Mouse (Mus musculus) left cerebral cortex, adult 8-10 months (tissue): ENCODE data around the gene Net1. TPM values are rescaled to one million over a fixed set of nuclear protein-coding genes. Genes with fewer than 3 reads are reported as not detected.
"Not testable (repeated sequence)": the region's sequence is repeated elsewhere in the genome, so short reads cannot be mapped to it uniquely, and the experiment has no call there.

ENCODE experiments used
- DNase-seq, 2 experiments: peaks; one replicate each; pipeline ENCODE4 v3.0.0; 2022; ENCODE audit warnings: low spot score in 2 of 2
- total RNA-seq, 4 experiments: library from RNA; stranded (reverse); gene quantifications; 2 replicates each; pipeline ENCODE4 v1.2.4; 2022

Gene Net1
- total RNA-seq, 4 experiments from 2014 or later = 34.6 to 65.6 (median 55.6) TPM

DNA sequence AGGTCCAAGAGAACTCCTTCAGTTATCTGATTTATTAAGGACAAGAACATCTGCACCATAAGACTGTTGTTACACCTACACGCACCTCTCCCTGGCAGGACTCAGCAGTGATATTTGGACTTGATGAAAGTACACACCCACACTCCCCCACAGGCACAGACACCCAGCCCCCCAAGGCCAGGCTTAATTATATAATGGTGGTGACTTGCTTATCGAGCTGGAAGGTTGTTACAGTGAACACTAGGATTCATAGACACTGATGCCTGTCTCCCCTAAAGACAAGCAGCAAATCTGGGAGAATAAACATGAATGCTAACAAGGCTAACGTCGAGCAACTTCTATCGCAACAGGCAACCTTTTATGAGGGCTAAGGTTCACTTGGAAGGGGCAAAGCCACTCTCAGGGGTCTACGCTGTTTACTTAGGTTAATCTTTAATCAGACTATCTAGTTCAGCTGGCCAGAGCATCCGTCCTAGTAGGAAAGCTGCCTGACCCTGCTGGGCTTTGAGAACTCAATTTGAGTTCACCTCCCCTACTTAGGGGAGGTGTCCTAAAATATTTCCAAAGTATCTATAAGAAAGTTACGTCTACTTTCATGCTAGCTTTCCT lies 26.4 kb downstream of the Net1 start:
- peak in 1 of 2 experiments; percentile 27 for DNase-seq

DNA sequence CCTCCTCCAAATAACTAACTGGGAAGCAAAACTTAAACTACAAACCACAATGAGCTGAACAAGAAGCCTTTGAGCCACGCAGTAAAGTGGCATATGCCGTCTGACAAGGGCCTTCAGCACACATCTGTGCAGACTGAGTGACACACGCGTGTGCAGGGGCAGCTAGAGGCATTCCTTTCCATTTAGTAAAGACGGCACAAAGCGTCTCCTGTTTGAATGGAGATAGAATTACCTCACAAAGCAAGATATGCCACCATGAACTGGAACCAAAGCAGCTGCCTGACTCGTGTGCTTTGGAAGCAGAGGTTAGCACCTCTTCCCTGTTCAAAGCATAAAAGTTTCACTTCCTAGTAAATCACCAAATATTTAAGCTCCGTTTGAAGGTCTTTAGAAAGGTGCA lies 28.0 kb downstream of the Net1 start:
- no peak for DNase-seq

DNA sequence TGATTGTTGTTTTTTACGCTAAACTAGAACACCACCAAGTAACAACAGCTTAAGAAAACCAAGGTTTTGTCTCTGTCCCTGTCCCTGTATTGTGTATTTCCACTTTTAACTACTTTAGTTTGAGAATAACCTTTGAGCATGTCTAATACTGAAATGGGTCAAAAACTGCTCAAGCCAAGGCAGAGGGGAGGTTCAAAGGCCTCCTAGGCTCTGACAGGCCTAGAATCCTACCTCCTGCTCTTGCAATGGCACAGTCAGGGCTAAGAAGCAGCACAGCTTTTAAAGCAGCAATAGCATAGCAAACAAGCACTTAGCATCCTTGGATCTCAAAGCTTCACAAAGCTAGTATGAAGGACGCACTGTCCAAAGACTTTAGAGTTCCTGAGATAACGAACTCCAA lies 28.9 kb downstream of the Net1 start:
- DNase-seq = no peak

DNA sequence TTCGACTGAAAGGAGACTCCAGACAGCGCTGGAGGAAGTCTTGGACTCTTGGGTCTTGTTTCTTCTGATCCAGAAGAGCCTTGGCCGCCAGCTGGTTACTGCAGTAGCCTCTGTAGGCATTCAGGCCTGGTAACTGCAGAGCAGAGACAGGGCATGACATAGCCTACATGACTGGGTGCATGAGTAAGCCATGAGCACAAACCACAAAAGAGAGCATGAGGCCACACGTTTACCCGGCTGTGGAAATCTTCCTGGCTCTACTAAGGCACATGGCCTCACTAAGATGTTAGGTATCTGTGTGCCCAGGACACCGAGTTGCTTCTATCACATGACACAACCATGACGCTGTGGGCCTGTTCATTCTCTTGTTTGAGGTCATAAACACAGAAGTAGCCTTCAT lies 31.4 kb downstream of the Net1 start:
- no peak for DNase-seq

DNA sequence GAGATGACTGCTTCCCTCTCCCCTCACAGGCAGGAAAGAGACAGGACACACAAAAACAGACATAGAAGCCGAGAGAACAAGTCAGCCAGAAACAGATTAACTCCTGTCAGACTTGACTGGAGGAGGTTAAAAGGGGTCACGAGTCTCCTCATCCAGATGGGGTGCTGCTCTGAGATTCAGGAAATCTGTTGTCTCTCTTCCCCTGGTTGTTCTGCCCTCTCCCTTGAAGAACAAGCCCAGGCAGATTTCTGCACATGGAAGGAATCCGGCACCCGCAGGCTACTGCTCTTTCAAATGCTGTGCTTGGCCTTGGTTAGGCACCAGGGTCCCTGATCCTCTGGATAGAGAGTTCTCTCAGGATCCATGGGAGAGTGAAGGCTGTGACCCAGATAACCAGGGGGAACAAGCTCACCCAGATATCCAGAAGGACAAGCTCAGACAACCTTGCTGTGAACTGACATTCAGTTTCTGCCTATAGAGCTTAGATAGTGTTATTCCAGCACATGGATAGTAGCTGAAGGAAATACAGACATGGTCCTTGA lies 40.3 kb downstream of the Net1 start:
- DNase-seq = no peak

DNA sequence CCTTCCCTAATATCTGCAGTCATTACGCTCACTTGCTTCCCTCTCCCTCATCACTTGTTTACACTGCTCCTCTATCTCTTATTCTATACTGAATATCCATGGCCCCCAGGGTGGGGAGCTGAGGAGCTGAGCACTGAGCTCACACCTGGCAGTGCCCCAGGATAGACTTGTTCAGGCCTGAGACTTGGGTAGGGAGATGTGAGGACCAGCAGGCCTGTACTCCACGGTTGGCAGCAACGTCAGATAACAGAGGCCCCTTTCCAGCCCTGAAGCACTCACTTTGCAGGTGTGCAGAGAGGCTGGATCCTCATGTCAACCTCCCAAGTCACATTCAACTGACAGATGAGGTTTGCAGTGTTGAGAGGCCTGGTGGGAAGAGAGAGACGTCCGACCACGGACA lies 40.8 kb downstream of the Net1 start:
- no peak for DNase-seq

DNA sequence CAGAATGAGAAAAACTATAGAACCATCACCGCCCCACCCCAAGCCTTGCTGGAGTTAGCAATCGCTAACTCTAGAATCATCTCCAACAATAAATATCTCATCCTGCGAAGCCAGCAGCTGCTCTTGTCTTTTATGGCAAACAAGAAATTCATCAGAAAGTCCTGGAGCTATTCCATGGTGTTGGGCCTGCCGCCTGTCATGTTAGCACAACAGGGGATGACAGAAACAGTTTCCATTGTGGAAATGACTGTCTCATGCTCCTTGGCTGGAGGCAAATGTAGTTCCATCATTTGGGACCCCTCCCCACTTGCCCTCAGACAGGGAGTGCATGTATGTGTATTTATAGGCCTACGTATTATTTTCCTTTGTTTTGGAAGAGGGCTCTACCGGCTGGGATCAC lies 41.6 kb downstream of the Net1 start:
- DNase-seq = no peak

GRCm38 (mm10) chr13:3872832-3873231 lies 45.2 kb downstream of the Net1 start:
- no peak for DNase-seq

- DNase-seq = no peak
These were observed 48.1 kb downstream of the Net1 start for GRCm38 (mm10) chr13:3869901-3870300.

GRCm38 (mm10) chr13:3867158-3867557 lies 50.9 kb downstream of the Net1 start:
- DNase-seq = no peak

DNA sequence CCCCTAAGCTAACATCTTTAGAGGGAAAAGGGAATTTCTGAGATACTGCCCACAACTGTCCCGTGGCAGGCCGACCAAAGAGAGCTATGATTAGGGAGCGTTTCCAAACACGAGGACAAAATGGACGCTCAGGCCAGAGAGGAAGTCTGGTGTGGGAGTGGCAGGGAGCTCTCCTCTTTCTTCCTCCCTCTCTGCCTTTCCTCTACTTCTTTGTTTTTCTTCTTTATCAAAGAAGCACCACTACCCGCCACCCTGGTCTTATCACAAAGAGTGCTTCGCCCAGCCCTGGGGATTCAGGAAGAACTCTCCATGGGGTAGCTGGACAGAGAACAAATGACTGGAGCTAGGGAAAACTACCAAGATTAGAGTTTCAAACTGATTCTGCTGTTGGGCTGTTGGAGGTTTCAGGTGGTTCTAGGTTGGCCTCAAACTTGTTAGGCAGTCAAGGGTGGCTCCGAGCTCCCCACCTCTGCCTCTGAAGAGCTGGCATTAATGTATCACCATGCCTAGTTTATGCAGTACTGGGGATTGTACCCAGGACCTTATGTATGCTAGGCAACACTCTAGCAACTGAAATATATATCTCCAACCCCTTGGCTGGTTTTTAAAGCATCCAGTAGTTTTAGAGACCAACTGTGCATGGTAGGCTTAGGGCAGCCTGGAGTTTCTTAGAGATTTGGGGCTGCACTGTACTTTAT lies 51.5 kb downstream of the Net1 start:
- DNase-seq = no peak

DNA sequence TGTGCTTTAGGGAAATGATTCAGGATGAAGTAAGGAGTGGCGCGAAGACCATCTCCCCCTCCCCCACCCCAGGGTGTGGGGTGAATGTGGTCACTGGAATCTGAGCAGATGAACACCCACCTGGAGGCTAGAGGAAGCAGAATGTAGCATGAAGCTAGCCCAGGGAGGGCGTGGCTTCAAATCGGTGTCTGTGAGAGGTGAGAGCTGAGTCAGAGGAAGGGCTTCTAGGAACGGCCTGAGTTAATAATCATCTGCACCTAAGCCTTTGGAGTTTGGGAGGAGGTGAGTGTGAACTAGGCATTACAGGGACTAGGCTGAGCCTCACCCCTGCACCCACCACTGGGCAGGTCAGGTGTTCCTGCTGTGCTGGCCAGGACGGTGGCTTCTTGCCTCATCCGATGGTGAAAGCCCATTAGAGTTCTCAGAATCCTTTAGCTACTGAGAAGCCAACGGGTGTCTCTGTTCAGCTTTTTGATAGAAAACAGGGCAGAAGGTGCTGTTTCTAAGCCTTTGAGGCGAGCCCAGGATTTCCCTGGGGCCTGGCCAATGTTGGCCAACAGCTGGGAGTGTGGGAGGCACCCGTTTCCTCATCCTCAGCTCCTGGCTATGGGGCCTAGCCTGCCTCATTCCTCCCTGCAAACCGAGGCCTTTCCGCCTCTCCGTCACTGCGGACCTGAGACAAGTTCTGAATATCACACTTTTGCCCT lies 52.2 kb downstream of the Net1 start:
- DNase-seq = no peak

DNA sequence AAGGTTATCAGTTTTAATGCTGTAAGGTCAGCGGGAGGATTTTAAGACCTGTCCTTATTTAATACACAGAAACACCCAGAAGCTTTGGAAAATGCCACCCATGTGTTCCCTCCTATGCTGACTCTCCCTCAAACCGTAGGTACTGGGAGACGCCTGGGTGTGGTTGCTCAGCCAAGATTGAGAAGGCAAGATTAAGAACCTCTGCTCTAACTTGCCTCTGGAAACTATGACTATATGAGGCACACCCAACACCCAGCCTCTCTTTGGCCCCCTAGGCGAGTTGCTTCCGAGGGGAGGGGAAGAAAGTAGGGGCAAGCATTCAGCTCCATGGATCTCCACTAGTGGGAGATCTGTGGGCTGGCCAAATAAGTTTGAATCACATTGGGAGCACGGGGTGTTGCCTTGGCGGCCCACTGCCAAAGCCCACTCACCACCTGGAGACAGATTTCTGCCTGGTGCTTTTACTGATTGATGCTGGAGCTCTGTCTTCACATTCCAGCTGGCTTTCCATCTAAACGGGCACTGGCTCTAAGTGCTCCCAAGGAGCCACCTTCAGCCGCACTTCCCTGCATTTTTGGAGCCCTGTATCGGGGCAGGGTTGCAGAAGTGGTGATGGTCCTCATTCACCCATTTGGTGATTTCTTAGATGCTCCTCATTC lies 55.0 kb downstream of the Net1 start:
- DNase-seq = peak; percentile 10 to 63

DNA sequence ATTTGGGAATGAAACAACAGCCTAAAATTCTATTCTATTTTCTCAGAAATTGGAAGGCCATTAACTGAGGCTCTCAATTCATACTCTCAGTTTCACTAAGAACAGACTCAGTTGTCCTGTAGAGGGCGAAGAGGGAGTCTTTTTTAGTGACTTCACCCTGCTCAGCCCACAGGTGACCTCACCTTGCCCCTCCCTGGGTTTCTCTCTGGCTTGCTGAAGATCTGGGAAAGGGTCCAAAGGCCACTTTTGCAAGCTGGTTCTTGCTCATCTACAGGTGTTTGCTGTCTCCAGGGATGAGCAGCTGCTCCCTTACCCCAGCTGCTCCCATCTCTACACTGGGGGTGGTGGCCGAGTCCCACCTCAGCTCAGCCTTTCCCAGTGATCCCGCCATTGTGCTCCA lies 55.7 kb downstream of the Net1 start:
- no peak for DNase-seq

DNA sequence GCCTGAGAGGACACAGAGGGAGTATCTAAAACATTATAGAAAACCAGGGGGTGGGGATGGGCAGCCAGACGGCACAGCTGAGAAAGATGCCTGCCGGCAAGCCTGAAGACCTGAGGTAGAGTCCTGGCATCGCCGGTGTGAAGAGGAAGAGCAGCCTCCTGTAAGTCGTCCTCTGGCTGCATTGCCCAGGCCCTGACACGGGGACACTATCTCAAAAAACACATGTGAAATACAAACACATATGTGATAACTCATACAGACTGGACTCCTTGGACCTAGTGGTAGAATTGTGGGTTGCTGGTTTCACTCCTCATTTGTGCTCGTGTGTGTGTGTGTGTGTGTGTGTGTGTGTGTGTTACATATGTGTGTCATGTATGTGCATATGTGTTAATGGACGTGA lies 56.8 kb downstream of the Net1 start:
- no peak for DNase-seq

- no peak for DNase-seq
These were observed 61.8 kb downstream of the Net1 start for GRCm38 (mm10) chr13:3856252-3856651.

GRCm38 (mm10) chr13:3854856-3855255 lies 63.2 kb downstream of the Net1 start:
- DNase-seq = no peak

DNA sequence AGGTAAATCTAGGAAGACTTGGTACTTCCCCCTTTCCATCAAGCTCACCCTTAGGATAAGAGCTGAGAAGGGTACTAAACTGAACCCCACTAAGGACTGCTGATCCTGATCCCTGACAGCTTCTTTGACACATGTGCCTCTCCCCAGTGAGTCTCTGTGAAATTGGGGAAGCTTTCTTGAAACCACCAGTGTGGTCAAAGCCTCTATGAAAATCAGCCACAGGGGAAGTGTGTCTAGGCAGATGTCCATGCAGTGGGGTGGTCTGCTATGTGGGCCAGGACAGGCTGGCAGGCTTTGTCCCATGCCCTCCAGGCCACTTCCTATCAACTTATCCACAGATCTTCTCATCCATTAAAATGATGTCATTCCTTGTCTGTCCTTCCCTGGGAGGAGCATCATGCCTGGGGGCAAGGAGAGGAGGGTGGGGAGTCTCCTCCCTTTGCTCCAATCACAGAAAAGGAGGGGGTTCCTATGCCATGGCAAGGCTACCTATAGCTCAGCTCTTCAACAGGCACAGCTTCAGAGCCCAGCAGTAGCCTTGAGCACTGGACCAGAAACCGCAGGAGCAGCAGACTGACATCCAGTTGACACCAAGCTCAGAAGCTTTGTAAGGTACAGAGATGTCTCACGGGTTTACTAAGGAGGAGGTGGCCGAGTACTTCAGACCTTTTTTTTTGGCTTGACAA lies 64.2 kb downstream of the Net1 start, which contains the start of gene Calm5:
TSS of gene Calm5 (plus strand) at position 526 of the 686 bp plus-strand sequence.
- not testable (repeated sequence) for DNase-seq

GRCm38 (mm10) chr13:3850330-3850729 lies 67.7 kb downstream of the Net1 start:
- DNase-seq = no peak

DNA sequence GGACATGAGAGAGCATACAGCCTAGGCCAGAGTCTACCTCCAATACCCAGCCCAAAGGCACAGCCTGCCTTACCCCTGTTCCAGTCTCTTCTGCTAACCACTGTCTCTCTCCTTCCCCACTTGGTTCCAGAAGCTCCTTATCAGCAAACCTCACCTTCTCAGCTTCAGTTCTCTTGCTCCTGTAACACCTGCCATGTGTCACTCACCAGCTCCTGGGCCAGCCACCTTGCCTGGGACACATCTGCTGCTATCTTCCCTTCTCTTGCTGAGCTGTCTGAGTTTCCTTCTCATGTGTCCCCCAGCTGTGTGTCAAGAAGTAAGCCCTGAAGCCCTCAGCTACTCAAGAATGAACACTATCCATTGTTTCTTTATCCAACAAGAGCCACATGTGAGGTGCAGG lies 77.4 kb downstream of the Net1 start:
- not testable (repeated sequence) for DNase-seq

- DNase-seq = not testable (repeated sequence)
These were observed 80.7 kb downstream of the Net1 start, which contains the start of gene Calm4 for GRCm38 (mm10) chr13:3837312-3837807. Calm4 (plus strand) TSS chr13:3837757.
